Mouse (Mus musculus): ENCODE results near the gene Scn8a. TPM values are rescaled to one million over a fixed set of nuclear protein-coding genes. Genes with fewer than 3 reads are reported as not detected.

Gene Scn8a
- polyA plus RNA-seq, 1 experiment from 2014 or later, result 3.6 TPM

DNA sequence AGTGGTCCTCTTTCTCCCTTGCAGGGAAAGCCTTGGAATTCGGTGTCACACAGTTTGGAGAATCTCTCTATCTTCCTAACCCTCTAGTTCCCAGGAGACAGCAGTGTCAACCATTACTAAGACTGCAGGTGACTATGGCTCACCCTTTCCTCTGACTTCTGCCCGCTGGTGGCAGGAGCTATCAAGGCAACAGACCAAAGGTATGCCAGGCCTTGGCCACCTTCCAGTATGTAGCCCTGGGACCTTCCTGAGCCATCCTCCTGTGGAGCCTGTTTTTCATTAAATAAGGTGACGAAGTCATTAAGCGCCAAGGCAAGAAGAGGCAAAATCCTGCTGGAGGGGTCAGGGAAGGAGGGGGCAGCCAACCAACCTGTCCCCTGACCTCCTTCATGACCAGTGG lies 205.5 kb downstream of the Scn8a start:
- Histone ChIP-seq H3K27me3 (ENCODE audit: control insufficient read depth, insufficient read depth, low read length) (no peaks in the 10 kb centered on the region), H3K9ac (replicated peaks; ENCODE audit: low read depth, low read length) (no peak overlapping the region), H3K4me1 (ENCODE audit: control insufficient read depth, insufficient read depth, low read length) (peaks cover 37% of the 10 kb centered on the region), H3K4me3 (ENCODE audit: low read depth, low read length) (no peak overlapping the region), H3K27ac (ENCODE audit: low read length) (no peak overlapping the region), H3K36me3 (ENCODE audit: control insufficient read depth, insufficient read depth, low read length) (no peaks in the 10 kb centered on the region), H3K4me2 (replicated peaks; ENCODE audit: low read depth, low read length) (no peak overlapping the region), H3K9me3 (ENCODE audit: control insufficient read depth, low read depth, low read length) (no peaks in the 10 kb centered on the region)
- ATAC-seq (ENCODE audit: insufficient number of reproducible peaks, insufficient read depth, low FRiP score, low read depth), result no peak
- 80% methylated on average over 4 of the region's 4 CpGs for WGBS

- H3K4me2 ChIP-seq (replicated peaks; ENCODE audit: low read depth, low read length), result peak overlapping the region; percentile 28; the same call in 1 of the 2 replicates
- H3K4me1 ChIP-seq (ENCODE audit: control insufficient read depth, insufficient read depth, low read length), result peaks cover 32% of the 10 kb centered on the region
- no peak overlapping the region for H3K9ac ChIP-seq (replicated peaks; ENCODE audit: low read depth, low read length)
- H3K27me3 ChIP-seq (ENCODE audit: control insufficient read depth, insufficient read depth, low read length), result no peaks in the 10 kb centered on the region
- no peaks in the 10 kb centered on the region for H3K9me3 ChIP-seq (ENCODE audit: control insufficient read depth, low read depth, low read length)
- WGBS, result 65% methylated on average over 5 of the region's 5 CpGs
- no peak overlapping the region for H3K27ac ChIP-seq (ENCODE audit: low read length)
- no peaks in the 10 kb centered on the region for H3K36me3 ChIP-seq (ENCODE audit: control insufficient read depth, insufficient read depth, low read length)
- no peak overlapping the region for H3K4me3 ChIP-seq (ENCODE audit: low read depth, low read length)
- no peak for ATAC-seq (ENCODE audit: insufficient number of reproducible peaks, insufficient read depth, low FRiP score, low read depth)
Measured at GRCm38 (mm10) chr15:101075656-101076055, 206.0 kb downstream of the Scn8a start.

- Histone ChIP-seq H3K4me3 (ENCODE audit: low read depth, low read length) (peak overlapping the region; percentile 94), H3K9ac (replicated peaks; ENCODE audit: low read depth, low read length) (no peak overlapping the region), H3K4me1 (ENCODE audit: control insufficient read depth, insufficient read depth, low read length) (peaks cover 26% of the 10 kb centered on the region; the same call in 1 of the 2 replicates), H3K4me2 (replicated peaks; ENCODE audit: low read depth, low read length) (peak overlapping the region; percentile 70), H3K27me3 (ENCODE audit: control insufficient read depth, insufficient read depth, low read length) (no peaks in the 10 kb centered on the region), H3K36me3 (ENCODE audit: control insufficient read depth, insufficient read depth, low read length) (no peaks in the 10 kb centered on the region), H3K9me3 (ENCODE audit: control insufficient read depth, low read depth, low read length) (no peaks in the 10 kb centered on the region), H3K27ac (ENCODE audit: low read length) (no peak overlapping the region)
- 12% methylated on average over 25 of the region's 26 CpGs for WGBS
- no peak for ATAC-seq (ENCODE audit: insufficient number of reproducible peaks, insufficient read depth, low FRiP score, low read depth)
Measured at GRCm38 (mm10) chr15:101076071-101077000, 206.7 kb downstream of the Scn8a start.

DNA sequence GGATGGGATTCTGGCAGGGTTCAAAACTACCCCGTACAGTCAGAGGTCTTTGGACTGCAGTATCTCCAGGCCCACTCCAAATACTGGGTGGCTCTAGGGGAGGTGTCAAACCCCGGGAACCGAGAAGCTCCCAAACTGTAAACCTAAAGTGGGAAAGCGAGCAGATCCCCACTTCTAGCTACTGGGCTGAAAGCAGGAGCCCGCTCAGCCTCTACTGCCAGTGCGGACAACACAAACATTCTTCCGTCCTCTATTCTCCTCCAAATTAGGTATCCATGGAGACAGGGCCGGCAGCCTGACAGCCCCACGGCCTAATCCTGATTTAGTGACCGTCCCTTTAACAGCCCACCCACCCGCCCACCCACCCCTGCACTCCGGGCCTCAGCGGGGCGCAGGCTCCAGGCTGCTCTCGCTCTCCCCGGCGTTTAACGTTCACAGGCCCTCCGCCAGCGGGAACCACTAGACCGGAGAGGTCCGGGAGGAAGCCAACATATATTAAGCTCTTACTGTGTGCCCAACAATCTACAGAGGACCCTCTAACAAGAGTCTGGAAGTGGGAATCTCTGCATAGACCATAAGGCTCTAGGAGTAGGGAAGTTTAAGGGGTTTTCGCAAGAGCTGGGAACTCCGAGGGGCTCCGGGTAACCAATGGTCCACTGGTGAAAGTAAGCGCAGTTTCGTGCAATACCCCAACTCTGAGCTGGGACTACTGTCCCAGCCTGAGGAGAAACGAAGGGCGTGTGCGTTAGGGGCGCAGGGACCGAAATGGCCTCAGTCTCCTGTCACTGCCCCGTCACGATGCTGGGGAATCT lies 207.5 kb downstream of the Scn8a start:
- 3% methylated on average over 34 of the region's 34 CpGs for WGBS
- Histone ChIP-seq H3K27me3 (ENCODE audit: control insufficient read depth, insufficient read depth, low read length) (no peaks in the 10 kb centered on the region), H3K27ac (ENCODE audit: low read length) (peak overlapping the region; percentile 81), H3K9ac (replicated peaks; ENCODE audit: low read depth, low read length) (peak overlapping the region; percentile 86), H3K4me3 (ENCODE audit: low read depth, low read length) (peak overlapping the region; percentile 94), H3K9me3 (ENCODE audit: control insufficient read depth, low read depth, low read length) (no peaks in the 10 kb centered on the region), H3K4me2 (replicated peaks; ENCODE audit: low read depth, low read length) (peak overlapping the region; percentile 70), H3K36me3 (ENCODE audit: control insufficient read depth, insufficient read depth, low read length) (no peaks in the 10 kb centered on the region), H3K4me1 (ENCODE audit: control insufficient read depth, insufficient read depth, low read length) (peaks cover 30% of the 10 kb centered on the region)
- ATAC-seq (ENCODE audit: insufficient number of reproducible peaks, insufficient read depth, low FRiP score, low read depth), result no peak; the same call in 1 of the 2 replicates

GRCm38 (mm10) chr15:101077813-101078730 lies 208.4 kb downstream of the Scn8a start, which contains the start of gene Fignl2:
TSS of gene Fignl2 (minus strand) at chr15:101078567.
- Histone ChIP-seq H3K9ac (replicated peaks; ENCODE audit: low read depth, low read length) (peak within 1 kb of the TSS; percentile 86), H3K36me3 (ENCODE audit: control insufficient read depth, insufficient read depth, low read length) (no peaks in the 10 kb centered on the region), H3K4me1 (ENCODE audit: control insufficient read depth, insufficient read depth, low read length) (peaks cover 30% of the 10 kb centered on the region), H3K4me3 (ENCODE audit: low read depth, low read length) (peak within 1 kb of the TSS; percentile 94), H3K27me3 (ENCODE audit: control insufficient read depth, insufficient read depth, low read length) (no peaks in the 10 kb centered on the region), H3K9me3 (ENCODE audit: control insufficient read depth, low read depth, low read length) (no peaks in the 10 kb centered on the region), H3K27ac (ENCODE audit: low read length) (peak within 1 kb of the TSS; percentile 81), H3K4me2 (replicated peaks; ENCODE audit: low read depth, low read length) (peak within 1 kb of the TSS; percentile 70)
- peak; percentile 26 for ATAC-seq (ENCODE audit: insufficient number of reproducible peaks, insufficient read depth, low FRiP score, low read depth)
- WGBS, result 1% methylated on average over 62 of the region's 96 CpGs

- WGBS, result under 1% methylated on average over 30 of the region's 30 CpGs
- peak overlapping the region; percentile 94 for H3K4me3 ChIP-seq (ENCODE audit: low read depth, low read length)
- H3K36me3 ChIP-seq (ENCODE audit: control insufficient read depth, insufficient read depth, low read length), result no peaks in the 10 kb centered on the region
- peak overlapping the region; percentile 81 for H3K27ac ChIP-seq (ENCODE audit: low read length)
- H3K9me3 ChIP-seq (ENCODE audit: control insufficient read depth, low read depth, low read length), result no peaks in the 10 kb centered on the region
- peak overlapping the region; percentile 86; the same call in 1 of the 2 replicates for H3K9ac ChIP-seq (replicated peaks; ENCODE audit: low read depth, low read length)
- ATAC-seq (ENCODE audit: insufficient number of reproducible peaks, insufficient read depth, low FRiP score, low read depth), result peak; percentile 66
- H3K27me3 ChIP-seq (ENCODE audit: control insufficient read depth, insufficient read depth, low read length), result no peaks in the 10 kb centered on the region
- H3K4me1 ChIP-seq (ENCODE audit: control insufficient read depth, insufficient read depth, low read length), result peaks cover 29% of the 10 kb centered on the region
- H3K4me2 ChIP-seq (replicated peaks; ENCODE audit: low read depth, low read length), result peak overlapping the region; percentile 70
Measured at GRCm38 (mm10) chr15:101078731-101079156, 209.1 kb downstream of the Scn8a start.

DNA sequence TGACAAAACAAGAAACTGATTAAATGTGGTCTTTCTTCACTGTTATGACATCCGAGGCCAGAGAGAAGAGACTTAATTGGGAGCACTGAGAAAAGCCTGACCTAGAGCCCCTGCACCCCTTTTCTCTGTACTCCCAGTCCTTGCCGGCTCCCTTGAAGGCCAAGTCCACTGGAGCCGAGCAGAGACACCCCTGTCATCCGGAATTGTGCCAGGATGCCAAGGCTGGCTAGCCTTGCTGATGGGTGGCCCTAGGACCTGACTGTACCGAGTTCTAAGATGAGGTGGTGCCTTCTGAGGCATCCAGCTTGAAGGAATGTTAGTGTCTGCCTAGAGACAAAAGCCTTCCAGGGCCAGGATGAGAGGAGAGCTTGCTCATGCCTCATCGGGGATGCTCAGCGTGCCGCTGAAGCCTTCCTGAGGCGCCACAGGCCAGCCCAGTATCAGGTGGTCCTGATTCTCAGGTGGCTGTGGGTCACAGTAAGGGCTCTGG lies 210.4 kb downstream of the Scn8a start:
- Histone ChIP-seq H3K9me3 (ENCODE audit: control insufficient read depth, low read depth, low read length) (no peaks in the 10 kb centered on the region), H3K4me1 (ENCODE audit: control insufficient read depth, insufficient read depth, low read length) (peaks cover 29% of the 10 kb centered on the region), H3K27me3 (ENCODE audit: control insufficient read depth, insufficient read depth, low read length) (no peaks in the 10 kb centered on the region), H3K27ac (ENCODE audit: low read length) (no peak overlapping the region), H3K36me3 (ENCODE audit: control insufficient read depth, insufficient read depth, low read length) (no peaks in the 10 kb centered on the region), H3K4me2 (replicated peaks; ENCODE audit: low read depth, low read length) (no peak overlapping the region), H3K4me3 (ENCODE audit: low read depth, low read length) (no peak overlapping the region), H3K9ac (replicated peaks; ENCODE audit: low read depth, low read length) (no peak overlapping the region)
- no peak for ATAC-seq (ENCODE audit: insufficient number of reproducible peaks, insufficient read depth, low FRiP score, low read depth)
- WGBS, result 90% methylated on average over 9 of the region's 9 CpGs

Measured in stomach, embryonic 14.5 days (tissue).